ENCODE assay signal across 19 mouse cellular contexts in the genomic region with DNA sequence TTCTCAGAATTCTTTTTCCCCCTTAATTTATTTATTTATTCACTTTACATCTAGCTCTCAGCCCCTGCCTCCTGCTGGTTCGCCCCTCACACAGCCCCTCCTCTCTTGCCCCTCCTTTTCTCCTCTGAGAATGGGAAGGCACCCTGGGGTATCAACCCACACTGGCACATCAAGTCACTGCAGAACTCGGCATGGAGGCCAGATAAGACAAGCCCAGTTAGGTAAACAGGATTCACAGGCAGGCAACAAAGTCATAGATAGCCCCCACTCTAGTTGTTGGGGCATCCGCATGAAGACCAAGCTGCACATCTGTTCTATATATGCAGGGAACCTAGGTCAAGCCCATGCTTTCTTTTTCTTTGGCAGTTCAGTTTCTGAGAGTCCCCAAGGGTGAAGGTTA. TPM values are rescaled to one million over a fixed set of nuclear protein-coding genes. Genes with fewer than 3 reads are reported as not detected.
"Had no signal": no experiment of that assay in that cellular context is flagged by ENCODE, and none has a peak within 500 bp of the region (broad histone marks: within the 10 kb centered on the region; RNA-seq: fewer than 3 reads in every experiment).

No protein-coding gene starts in this region.

- DNase-seq: retina, postnatal 1 day; right cerebral cortex, adult 18-20 months; right cerebral cortex, postnatal 14 days; right cerebral cortex, postnatal 25 days; right cerebral cortex, postnatal 4 days; spleen, adult 18-20 months; thymus, adult 18-20 months; thymus, adult 2 months; thymus, postnatal 14 days; thymus, postnatal 25 days; thymus, postnatal 36 days; thymus, postnatal 4 days had no signal

- H3K36me3 ChIP-seq: stomach, embryonic 15.5 days had no signal

- H3K9me3 ChIP-seq: neural tube, embryonic 13.5 days; neural tube, embryonic 15.5 days; stomach, embryonic 15.5 days had no signal

- H3K4me3 ChIP-seq: neural tube, embryonic 13.5 days; neural tube, embryonic 15.5 days; stomach, embryonic 15.5 days had no signal

- H3K27me3 ChIP-seq: neural tube, embryonic 13.5 days; neural tube, embryonic 15.5 days; stomach, embryonic 15.5 days had no signal

- H3K9ac ChIP-seq: neural tube, embryonic 13.5 days; neural tube, embryonic 15.5 days; stomach, embryonic 15.5 days had no signal

- H3K4me2 ChIP-seq: neural tube, embryonic 13.5 days; neural tube, embryonic 15.5 days; stomach, embryonic 15.5 days had no signal

- H3K27ac ChIP-seq: neural tube, embryonic 13.5 days; neural tube, embryonic 15.5 days; stomach, embryonic 15.5 days; stomach, postnatal 0 days had no signal

- H3K4me1 ChIP-seq: neural tube, embryonic 13.5 days; neural tube, embryonic 15.5 days; stomach, embryonic 15.5 days had no signal

RNA-seq across cellular contexts. Expression of a gene that starts 46.6 kb away (rescaled TPM):
- total RNA-seq: neutrophil, adult 5-6 weeks had no signal
- polyA plus RNA-seq: spleen, adult 2 months; testis, adult 2 months had no signal
